Mouse (Mus musculus) MEL (cell line): ENCODE results near the gene Tnpo1. TPM values are rescaled to one million over a fixed set of nuclear protein-coding genes. Genes with fewer than 3 reads are reported as not detected.

ENCODE experiments used
- DNase-seq: peaks from one replicate; pipeline ENCODE4 v3.0.0; 2011; ENCODE audit warnings: low read depth, low spot score
- H3K27ac ChIP-seq: 2 replicates; pipeline ENCODE4 v1.5.1; 2012; ENCODE audit warnings: low read depth, mild to moderate bottlenecking, control low read depth, low read length, moderate library complexity; ENCODE audit not compliant: control insufficient read depth
- H3K27me3 ChIP-seq, 2 experiments: fragments of 150-350 bp in 1 of 2; sonication (generic) in 1 of 2; 2 replicates each; pipeline ENCODE4 v1.6.1; 2012; ENCODE audit warnings: low read length in 2 of 2, mild to moderate bottlenecking in 2 of 2, improper control_type of control experiment in 1 of 2, moderate library complexity in 1 of 2; ENCODE audit not compliant: insufficient read depth in 2 of 2, control insufficient read depth in 1 of 2
- H3K36me3 ChIP-seq, 2 experiments: 2 replicates each; pipeline ENCODE4 v1.6.1; 2012 to 2014; ENCODE audit warnings: low read length in 2 of 2, improper control_type of control experiment in 1 of 2, inconsistent platforms in 1 of 2, mild to moderate bottlenecking in 1 of 2; ENCODE audit not compliant: insufficient read depth in 2 of 2, control insufficient read depth in 1 of 2
- H3K4me1 ChIP-seq, 2 experiments: fragments of 150-350 bp in 1 of 2; sonication (generic) in 1 of 2; 2 replicates each; pipeline ENCODE4 v1.6.1; 2012; ENCODE audit warnings: low read length in 2 of 2, improper control_type of control experiment in 1 of 2, mild to moderate bottlenecking in 1 of 2; ENCODE audit not compliant: insufficient read depth in 2 of 2, control insufficient read depth in 1 of 2
- H3K4me3 ChIP-seq, 2 experiments: fragments of 150-350 bp in 1 of 2; sonication (generic) in 1 of 2; 2 replicates each; pipeline ENCODE4 v1.5.1; 2012; ENCODE audit warnings: low read depth in 2 of 2, low read length in 2 of 2, mild to moderate bottlenecking in 2 of 2, moderate library complexity in 2 of 2, control low read depth in 1 of 2, improper control_type of control experiment in 1 of 2; ENCODE audit not compliant: control insufficient read depth in 1 of 2, insufficient read depth in 1 of 2
- H3K79me2 ChIP-seq: 2 replicates; pipeline ENCODE4 v1.6.1; 2012; ENCODE audit warnings: mild to moderate bottlenecking, low read length, moderate library complexity; ENCODE audit not compliant: control insufficient read depth, poor library complexity, insufficient read depth
- H3K9ac ChIP-seq: 2 replicates; pipeline ENCODE4 v1.6.1; 2012; ENCODE audit warnings: low read depth, mild to moderate bottlenecking, control low read depth, low read length, moderate library complexity; ENCODE audit not compliant: control insufficient read depth, poor library complexity, severe bottlenecking
- H3K9me3 ChIP-seq: fragments of 150-350 bp; sonication (generic); replicated peaks from 2 replicates; pipeline ENCODE4 v1.6.1; 2012; ENCODE audit warnings: mild to moderate bottlenecking, low read length, improper control_type of control experiment, moderate library complexity; ENCODE audit not compliant: insufficient read depth
- BHLHE40 ChIP-seq: IDR thresholded peaks from 2 replicates; pipeline ENCODE4 v1.6.1; 2012; ENCODE audit warnings: low read depth, mild to moderate bottlenecking, inconsistent platforms, low read length, improper control_type of control experiment, borderline replicate concordance
- E2F4 ChIP-seq: IDR thresholded peaks from 2 replicates; pipeline ENCODE4 v1.6.1; 2011; ENCODE audit warnings: low read depth, low read length, improper control_type of control experiment, borderline replicate concordance
- ELF1 ChIP-seq: IDR thresholded peaks from 2 replicates; pipeline ENCODE4 v1.6.1; 2014; ENCODE audit warnings: low read depth, mild to moderate bottlenecking, inconsistent platforms, low read length, improper control_type of control experiment, moderate library complexity
- ETS1 ChIP-seq: IDR thresholded peaks from 2 replicates; pipeline ENCODE4 v1.6.1; 2012; ENCODE audit warnings: low read depth, mild to moderate bottlenecking, inconsistent platforms, low read length, improper control_type of control experiment, moderate library complexity
- GABPA ChIP-seq: IDR thresholded peaks from 2 replicates; pipeline ENCODE4 v1.6.1; 2012; ENCODE audit warnings: low read depth, mild to moderate bottlenecking, inconsistent platforms, low read length, improper control_type of control experiment, moderate library complexity
- GATA1 ChIP-seq: IDR thresholded peaks from 2 replicates; pipeline ENCODE4 v1.6.1; 2011; ENCODE audit warnings: low read depth, low read length, improper control_type of control experiment
- MAFK ChIP-seq: IDR thresholded peaks from 2 replicates; pipeline ENCODE4 v1.6.1; 2011; ENCODE audit warnings: low read depth, mild to moderate bottlenecking, low read length, improper control_type of control experiment, borderline replicate concordance
- MAX ChIP-seq: IDR thresholded peaks from 2 replicates; pipeline ENCODE4 v1.6.1; 2011; ENCODE audit warnings: low read length, improper control_type of control experiment
- MAZ ChIP-seq: IDR thresholded peaks from 2 replicates; pipeline ENCODE4 v1.6.1; 2012; ENCODE audit warnings: low read depth, mild to moderate bottlenecking, inconsistent platforms, low read length, improper control_type of control experiment
- MYB ChIP-seq: IDR thresholded peaks from 2 replicates; pipeline ENCODE4 v1.6.1; 2011; ENCODE audit warnings: mild to moderate bottlenecking, low read depth, low read length, improper control_type of control experiment
- POLR2A ChIP-seq, 2 experiments: IDR thresholded peaks; 2 replicates each; pipeline ENCODE4 v1.6.1; 2011 to 2012; ENCODE audit warnings: low read length in 2 of 2, mild to moderate bottlenecking in 2 of 2, control low read depth in 1 of 2, improper control_type of control experiment in 1 of 2, low read depth in 1 of 2, moderate library complexity in 1 of 2; ENCODE audit not compliant: control insufficient read depth in 1 of 2, insufficient read depth in 1 of 2, poor library complexity in 1 of 2
- POLR2AphosphoS2 ChIP-seq: IDR thresholded peaks from 2 replicates; pipeline ENCODE4 v1.6.1; 2011; ENCODE audit warnings: low read length, improper control_type of control experiment
- RCOR1 ChIP-seq: IDR thresholded peaks from 2 replicates; pipeline ENCODE4 v1.6.1; 2012; ENCODE audit warnings: low read depth, mild to moderate bottlenecking, inconsistent platforms, low read length, improper control_type of control experiment
- SIN3A ChIP-seq: IDR thresholded peaks from 2 replicates; pipeline ENCODE4 v1.6.1; 2012; ENCODE audit warnings: low read length, improper control_type of control experiment, inconsistent platforms
- SMC3 ChIP-seq: IDR thresholded peaks from 2 replicates; pipeline ENCODE4 v1.6.1; 2011; ENCODE audit warnings: low read depth, low read length, improper control_type of control experiment
- TBP ChIP-seq: IDR thresholded peaks from 2 replicates; pipeline ENCODE4 v1.8.0; 2011; ENCODE audit warnings: low read depth, low read length, improper control_type of control experiment
- USF1 ChIP-seq: IDR thresholded peaks from 2 replicates; pipeline ENCODE4 v1.6.1; 2014; ENCODE audit warnings: low read depth, mild to moderate bottlenecking, inconsistent platforms, low read length, improper control_type of control experiment, moderate library complexity
- ZC3H11A ChIP-seq: IDR thresholded peaks from 2 replicates; pipeline ENCODE4 v1.6.1; 2012; ENCODE audit warnings: low read depth, mild to moderate bottlenecking, inconsistent platforms, low read length, improper control_type of control experiment
- ZKSCAN1 ChIP-seq: IDR thresholded peaks from 2 replicates; pipeline ENCODE4 v1.6.1; 2012; ENCODE audit warnings: low read depth, mild to moderate bottlenecking, inconsistent platforms, low read length, improper control_type of control experiment, moderate library complexity
- ZMIZ1 ChIP-seq: IDR thresholded peaks from 2 replicates; pipeline ENCODE4 v1.6.1; 2012; ENCODE audit warnings: low read depth, mild to moderate bottlenecking, inconsistent platforms, low read length, improper control_type of control experiment, moderate library complexity
- polyA plus RNA-seq, 2 experiments: library from polyadenylated mRNA; stranded (reverse) in 1 of 2; unstranded in 1 of 2; fragments of >175 nt in 1 of 2; fragments of >200 nt in 1 of 2; gene quantifications; 2 replicates each; pipeline versions ENCODE4 v1.2.1 to v1.2.4; 2012; ENCODE audit warnings: low replicate concordance in 2 of 2, low read depth in 1 of 2; ENCODE audit not compliant: insufficient read length in 2 of 2, insufficient read depth in 1 of 2, missing spikeins in 1 of 2
- total RNA-seq: library from RNA; depleted of rRNA; stranded (reverse); fragments of 300-350 nt; gene quantifications from 2 replicates; pipeline ENCODE4 v1.2.3, GENCODE M21; 2012

Gene Tnpo1
- total and polyA plus RNA-seq, 3 experiments: 48.0 to 123 (median 89.6) TPM

- H3K4me1 ChIP-seq: peaks cover 0 to 11% of the 10 kb centered on the region in 2 experiments; a peak in 1 of 4 replicates
- H3K79me2 ChIP-seq: no peaks in the 10 kb centered on the region
- no peak for DNase-seq
- H3K9ac ChIP-seq: no peak overlapping the region
- H3K4me3 ChIP-seq: no peak overlapping the region
- no peaks in the 10 kb centered on the region for H3K27me3 ChIP-seq
- no peak overlapping the region for H3K27ac ChIP-seq
- no peaks in the 10 kb centered on the region; a peak in 1 of 4 replicates for H3K36me3 ChIP-seq
- TF ChIP-seq MAX: no peak
- no peak for TF ChIP-seq MAZ
- no peak for TF ChIP-seq MYB
- no peak for TF ChIP-seq GABPA
- no peak for TF ChIP-seq BHLHE40
- no peak for TF ChIP-seq ZC3H11A
- no peak for TF ChIP-seq POLR2A (IDR thresholded peaks at IDR 0.05; ENCODE audit: control insufficient read depth in 1 of 2, insufficient read depth in 1 of 2, low read depth in 1 of 2, low read length in 2 of 2, poor library complexity in 1 of 2)
- no peak for TF ChIP-seq POLR2AphosphoS2
- TF ChIP-seq USF1: no peak
- TF ChIP-seq SMC3: no peak
- TF ChIP-seq ZKSCAN1: no peak
- no peak for TF ChIP-seq TBP
- TF ChIP-seq RCOR1: no peak
- no peak for TF ChIP-seq SIN3A
- no peak for TF ChIP-seq ELF1
- TF ChIP-seq ZMIZ1: no peak
- TF ChIP-seq MAFK: no peak
- H3K9me3 ChIP-seq: no peaks in the 10 kb centered on the region
Measured at GRCm38 (mm10) chr13:98971641-98972040, 45.5 kb upstream of the Tnpo1 start.

GRCm38 (mm10) chr13:98968517-98968916 is 42.3 kb upstream of the Tnpo1 start:
- TF ChIP-seq ETS1 (0 out of 2 replicates have a peak, but pooled peaks have one; percentile 6), GATA1 (peak; percentile 67; the same call in 1 of the 2 replicates), E2F4 (no peak)
- DNase-seq: peak; percentile 35
- H3K27ac ChIP-seq: no peak overlapping the region
- H3K9ac ChIP-seq: no peak overlapping the region
- no peak overlapping the region for H3K4me3 ChIP-seq
- peaks cover 0 to 11% of the 10 kb centered on the region in 2 experiments; a peak in 1 of 4 replicates for H3K4me1 ChIP-seq
- H3K9me3 ChIP-seq: no peaks in the 10 kb centered on the region
- no peaks in the 10 kb centered on the region; a peak in 1 of 4 replicates for H3K36me3 ChIP-seq
- H3K79me2 ChIP-seq: no peaks in the 10 kb centered on the region
- peaks cover 0 to 2% of the 10 kb centered on the region in 2 experiments; a peak in 1 of 4 replicates for H3K27me3 ChIP-seq
